Mouse (Mus musculus) stomach, embryonic 14.5 days (tissue): ENCODE measurements around the gene Lbx2. TPM values are rescaled to one million over a fixed set of nuclear protein-coding genes. Genes with fewer than 3 reads are reported as not detected.

Source experiments
- ATAC-seq: fragments of 200-750 bp; cut with Nextera tagmentation; 2 replicates; pipeline ENCODE4 v1.8.0; 2017; ENCODE audit warnings: low read depth, moderate TSS enrichment; ENCODE audit not compliant: insufficient number of reproducible peaks, insufficient read depth, low FRiP score
- H3K27ac ChIP-seq: fragments of 300-500 bp; sonication (generic); 2 replicates; pipeline ENCODE4 v1.5.1; 2014; ENCODE audit warnings: mild to moderate bottlenecking, low read length, moderate library complexity, mixed read lengths
- H3K27me3 ChIP-seq: fragments of 300-500 bp; sonication (generic); 2 replicates; pipeline ENCODE4 v1.6.1; 2014; ENCODE audit warnings: low read length, control low read depth, mixed read lengths; ENCODE audit not compliant: control insufficient read depth, insufficient read depth
- H3K36me3 ChIP-seq: fragments of 300-500 bp; sonication (generic); 2 replicates; pipeline ENCODE4 v1.6.1; 2014; ENCODE audit warnings: mild to moderate bottlenecking, control low read depth, low read length, moderate library complexity, mixed read lengths; ENCODE audit not compliant: control insufficient read depth, insufficient read depth
- H3K4me1 ChIP-seq: fragments of 300-500 bp; sonication (generic); 2 replicates; pipeline ENCODE4 v1.6.1; 2014; ENCODE audit warnings: low read length, control low read depth, mixed read lengths; ENCODE audit not compliant: control insufficient read depth, insufficient read depth
- H3K4me2 ChIP-seq: fragments of 300-500 bp; sonication (generic); replicated peaks from 2 replicates; pipeline ENCODE4 v1.6.1; 2014; ENCODE audit warnings: low read depth, low read length, control low read depth
- H3K4me3 ChIP-seq: fragments of 300-500 bp; sonication (generic); 2 replicates; pipeline ENCODE4 v1.5.1; 2014; ENCODE audit warnings: low read depth, low read length, control low read depth
- H3K9ac ChIP-seq: fragments of 300-500 bp; sonication (generic); replicated peaks from 2 replicates; pipeline ENCODE4 v1.6.1; 2014; ENCODE audit warnings: low read depth, mild to moderate bottlenecking, control low read depth, low read length, moderate library complexity, mixed read lengths
- H3K9me3 ChIP-seq: fragments of 300-500 bp; sonication (generic); 2 replicates; pipeline ENCODE4 v1.6.1; 2016; ENCODE audit warnings: low read depth, low read length, control low read depth; ENCODE audit not compliant: control insufficient read depth
- WGBS: fragments of 180-500 bp; shearing (Covaris S2); extraction: QIAGEN DNeasy Blood & Tissue Kit; methylation state at CpG from one replicate; pipeline ENCODE4 v1.1.7; 2014; 5-methylcytosine and 5-hydroxymethylcytosine counted together
- polyA plus RNA-seq: library from polyadenylated mRNA; unstranded; fragments of >200 nt; fragmentation: Nextera tagmentation; extraction: Ambion mirVana; gene quantifications from 2 replicates; pipeline ENCODE4 v1.2.1, GENCODE M21; 2014

The Lbx2 gene
- polyA plus RNA-seq = 1.2 and 1.8 TPM in 2 replicates

DNA sequence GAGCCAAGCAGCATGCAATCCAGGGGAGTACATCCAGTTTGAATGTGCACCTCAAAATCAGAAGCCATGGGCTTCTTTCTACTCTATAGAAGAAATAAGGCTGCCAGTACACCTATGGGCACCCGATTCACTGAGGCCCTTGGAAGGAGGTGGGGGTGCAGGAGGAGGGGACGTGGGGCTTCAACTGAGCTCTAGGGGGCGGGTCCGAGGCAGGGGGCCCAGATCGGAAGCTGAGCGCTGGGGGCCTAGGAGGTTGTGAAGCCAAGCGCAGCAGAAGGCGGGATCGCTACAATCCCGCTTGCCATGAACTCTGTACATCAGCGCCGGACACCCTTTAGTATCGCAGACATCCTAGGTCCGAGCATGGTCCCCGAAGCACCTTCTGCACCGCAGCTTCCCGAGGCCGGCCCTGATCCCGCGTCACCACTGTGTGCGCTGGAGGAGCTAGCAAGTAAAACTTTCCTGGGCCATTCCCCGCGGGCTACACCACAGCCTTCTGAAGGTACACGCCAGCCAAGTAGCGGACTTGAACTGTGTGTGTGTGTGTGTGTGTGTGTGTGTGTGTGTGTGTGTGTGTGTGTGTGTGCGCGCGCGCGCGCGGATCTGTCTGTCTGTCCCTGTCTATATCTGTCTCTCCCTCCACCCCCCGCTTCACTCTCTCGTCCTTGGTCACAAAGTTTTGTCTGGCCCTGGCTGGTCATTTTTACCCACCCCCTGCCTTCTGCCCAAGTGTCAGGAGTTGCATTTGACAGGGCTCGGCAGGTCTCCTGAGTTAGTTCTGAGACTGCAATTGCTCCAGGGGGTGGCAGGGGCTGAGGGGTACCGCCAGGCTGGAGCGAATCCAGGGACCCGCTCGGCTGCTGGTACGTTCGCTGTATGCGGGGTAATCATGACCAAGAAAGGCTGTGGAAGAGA lies at the start of gene Lbx2:
Lbx2 (plus strand) TSS at position 247 of the 915 bp plus-strand sequence.
- Histone ChIP-seq H3K36me3 (no peaks in the 10 kb centered on the region), H3K4me2 (peak within 1 kb of the TSS; percentile 25; the same call in 1 of the 2 replicates), H3K9ac (no peak within 1 kb of the TSS), H3K4me1 (0 out of 2 replicates have a peak, but pooled peaks cover 4% of the 10 kb centered on the region), H3K27ac (no peak within 1 kb of the TSS), H3K4me3 (peak within 1 kb of the TSS; percentile 18; the same call in 1 of the 2 replicates), H3K27me3 (peaks cover 52% of the 10 kb centered on the region), H3K9me3 (no peaks in the 10 kb centered on the region)
- ATAC-seq = no peak
- WGBS = 3% methylated on average over 37 of the region's 42 CpGs

GRCm38 (mm10) chr6:83037188-83037587 lies 49.0 kb upstream of the Lbx2 start:
- no peak overlapping the region for H3K4me3 ChIP-seq
- H3K9ac ChIP-seq = no peak overlapping the region
- H3K27me3 ChIP-seq = no peaks in the 10 kb centered on the region
- ATAC-seq = no peak
- peaks cover 17% of the 10 kb centered on the region; the same call in 1 of the 2 replicates for H3K4me1 ChIP-seq
- H3K27ac ChIP-seq = no peak overlapping the region
- no peaks in the 10 kb centered on the region for H3K36me3 ChIP-seq
- no peaks in the 10 kb centered on the region for H3K9me3 ChIP-seq
- WGBS = 80% methylated on average over 8 of the region's 8 CpGs
- no peak overlapping the region for H3K4me2 ChIP-seq

GRCm38 (mm10) chr6:83038496-83039012 lies 47.6 kb upstream of the Lbx2 start:
- peaks cover 17% of the 10 kb centered on the region; the same call in 1 of the 2 replicates for H3K4me1 ChIP-seq
- no peaks in the 10 kb centered on the region for H3K36me3 ChIP-seq
- no peak overlapping the region for H3K27ac ChIP-seq
- H3K9me3 ChIP-seq = no peaks in the 10 kb centered on the region
- H3K27me3 ChIP-seq = no peaks in the 10 kb centered on the region
- 15% methylated on average over 24 of the region's 24 CpGs for WGBS
- no peak overlapping the region for H3K9ac ChIP-seq
- peak; percentile 73 for ATAC-seq
- peak overlapping the region; percentile 5; the same call in 1 of the 2 replicates for H3K4me3 ChIP-seq
- H3K4me2 ChIP-seq = peak overlapping the region; percentile 45

GRCm38 (mm10) chr6:83040601-83041000 lies 45.6 kb upstream of the Lbx2 start:
- H3K27me3 ChIP-seq = no peaks in the 10 kb centered on the region
- no peak for ATAC-seq
- 0 out of 2 replicates have a peak, but pooled peaks cover 10% of the 10 kb centered on the region for H3K4me1 ChIP-seq
- H3K36me3 ChIP-seq = no peaks in the 10 kb centered on the region
- no peaks in the 10 kb centered on the region for H3K9me3 ChIP-seq
- no peak overlapping the region for H3K4me3 ChIP-seq
- no peak overlapping the region for H3K27ac ChIP-seq
- no peak overlapping the region for H3K4me2 ChIP-seq
- H3K9ac ChIP-seq = no peak overlapping the region
- 78% methylated on average over 5 of the region's 5 CpGs for WGBS

DNA sequence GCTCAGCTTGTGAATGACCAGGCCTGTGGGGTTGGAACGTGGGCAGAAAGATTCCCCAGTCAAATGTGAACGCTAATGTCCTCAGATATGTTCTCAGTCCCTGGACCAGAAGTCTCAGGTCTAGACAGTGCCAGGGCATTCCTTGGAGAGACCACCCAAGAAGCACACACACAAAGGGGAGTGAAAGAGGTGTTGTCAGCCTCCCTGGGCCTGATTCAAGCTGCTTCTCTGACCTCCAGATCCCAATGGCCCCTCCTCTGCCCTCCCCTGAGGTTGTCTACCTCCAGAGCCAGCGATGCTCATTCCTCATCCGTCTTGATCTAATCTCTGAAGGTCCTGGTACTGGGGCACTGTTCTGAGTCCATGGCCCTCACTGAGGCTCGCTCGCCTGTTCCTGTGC lies 42.6 kb upstream of the Lbx2 start:
- WGBS = 53% methylated on average over 6 of the region's 6 CpGs
- Histone ChIP-seq H3K9ac (no peak overlapping the region), H3K4me2 (no peak overlapping the region), H3K36me3 (no peaks in the 10 kb centered on the region), H3K27me3 (no peaks in the 10 kb centered on the region), H3K4me1 (0 out of 2 replicates have a peak, but pooled peaks cover 4% of the 10 kb centered on the region), H3K4me3 (no peak overlapping the region), H3K27ac (no peak overlapping the region), H3K9me3 (no peaks in the 10 kb centered on the region)
- no peak for ATAC-seq

- no peak overlapping the region for H3K27ac ChIP-seq
Measured at GRCm38 (mm10) chr6:83043993-83044392, 42.2 kb upstream of the Lbx2 start.

GRCm38 (mm10) chr6:83044742-83045141 lies 41.4 kb upstream of the Lbx2 start:
- no peaks in the 10 kb centered on the region for H3K27me3 ChIP-seq
- no peaks in the 10 kb centered on the region for H3K4me1 ChIP-seq
- H3K9me3 ChIP-seq = no peaks in the 10 kb centered on the region
- H3K9ac ChIP-seq = no peak overlapping the region
- no peak for ATAC-seq
- no peak overlapping the region for H3K4me3 ChIP-seq
- H3K36me3 ChIP-seq = no peaks in the 10 kb centered on the region
- no peak overlapping the region for H3K27ac ChIP-seq
- no peak overlapping the region for H3K4me2 ChIP-seq
- WGBS = 78% methylated on average over 9 of the region's 9 CpGs

More at GRCm38 (mm10) chr6:83043993-83044392, 42.2 kb upstream of the Lbx2 start:
- no peak for ATAC-seq
- Histone ChIP-seq H3K36me3 (no peaks in the 10 kb centered on the region), H3K27me3 (no peaks in the 10 kb centered on the region), H3K4me2 (no peak overlapping the region), H3K9ac (no peak overlapping the region), H3K9me3 (no peaks in the 10 kb centered on the region), H3K4me1 (no peaks in the 10 kb centered on the region), H3K4me3 (no peak overlapping the region)
- 91% methylated on average over 5 of the region's 5 CpGs for WGBS

DNA sequence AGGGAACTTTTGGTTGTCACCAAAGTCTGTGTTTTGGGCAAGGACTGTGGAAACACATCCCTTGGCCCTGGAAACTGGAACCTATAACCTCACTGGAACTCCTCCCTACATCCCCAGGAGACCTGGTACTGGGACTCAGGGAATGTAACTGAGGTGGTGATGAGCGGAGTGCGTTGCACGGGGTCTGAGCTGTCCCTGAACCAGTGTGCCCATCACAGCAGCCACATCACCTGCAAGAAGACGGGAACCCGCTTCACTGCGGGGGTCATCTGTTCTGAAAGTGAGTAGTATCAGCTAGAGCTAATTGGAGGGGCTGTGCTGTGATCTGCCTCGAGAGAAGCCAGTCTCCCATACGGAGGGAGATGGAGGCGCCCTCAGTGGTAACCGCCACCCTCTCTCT lies 36.8 kb upstream of the Lbx2 start:
- Histone ChIP-seq H3K36me3 (peaks cover 5% of the 10 kb centered on the region; the same call in 1 of the 2 replicates), H3K9me3 (no peaks in the 10 kb centered on the region), H3K27me3 (no peaks in the 10 kb centered on the region), H3K27ac (no peak overlapping the region), H3K4me2 (no peak overlapping the region), H3K4me1 (peaks cover 10% of the 10 kb centered on the region), H3K4me3 (no peak overlapping the region), H3K9ac (no peak overlapping the region)
- WGBS = 70% methylated on average over 10 of the region's 10 CpGs
- ATAC-seq = no peak
